Mouse (Mus musculus) T-cell, adult 2 months (primary cell): Measurements from ENCODE around the gene Rufy1.

Experiments
- DNase-seq: peaks from one replicate; pipeline ENCODE4 v3.0.0; 2022; ENCODE audit warnings: low spot score

Rufy1 gene

GRCm38 (mm10) chr11:50346256-50347032 lies 84.5 kb downstream of the Rufy1 start:
- DNase-seq: no peak

- no peak for DNase-seq
These were observed 85.4 kb downstream of the Rufy1 start for GRCm38 (mm10) chr11:50345486-50345885.
